Mouse (Mus musculus) adrenal gland, postnatal 4 days (tissue): ENCODE measurements around the gene H2-Eb2. TPM values are rescaled to one million over a fixed set of nuclear protein-coding genes. Genes with fewer than 3 reads are reported as not detected.
A peak's percentile ranks its signal among the peaks of the same experiment; 100 is the strongest.

ENCODE experiments used
- DNase-seq, 2 experiments: peaks; one replicate each; pipeline ENCODE4 v3.0.0; 2021 to 2022; ENCODE audit warnings: low spot score in 2 of 2, mixed read lengths in 2 of 2
- long read RNA-seq, 2 experiments: library from polyadenylated mRNA; stranded (forward); transcript quantifications; one replicate each; pipeline ENCODE4 v2.0.0; 2021
- total RNA-seq, 2 experiments: library from RNA; stranded (reverse); gene quantifications; 2 replicates each; pipeline ENCODE4 v1.2.3; 2021

Gene H2-Eb2
- total RNA-seq = not detected
- long read RNA-seq, experiment 1 = 0 reads
- long read RNA-seq, experiment 2 = 0 reads

GRCm38 (mm10) chr17:34325436-34325835, at the start of gene H2-Eb2:
Gene H2-Eb2, plus strand, starts transcription at chr17:34325665.
- DNase-seq = no peak

- DNase-seq = no peak
Observed at GRCm38 (mm10) chr17:34280499-34281038, 44.9 kb upstream of the H2-Eb2 start.

DNA sequence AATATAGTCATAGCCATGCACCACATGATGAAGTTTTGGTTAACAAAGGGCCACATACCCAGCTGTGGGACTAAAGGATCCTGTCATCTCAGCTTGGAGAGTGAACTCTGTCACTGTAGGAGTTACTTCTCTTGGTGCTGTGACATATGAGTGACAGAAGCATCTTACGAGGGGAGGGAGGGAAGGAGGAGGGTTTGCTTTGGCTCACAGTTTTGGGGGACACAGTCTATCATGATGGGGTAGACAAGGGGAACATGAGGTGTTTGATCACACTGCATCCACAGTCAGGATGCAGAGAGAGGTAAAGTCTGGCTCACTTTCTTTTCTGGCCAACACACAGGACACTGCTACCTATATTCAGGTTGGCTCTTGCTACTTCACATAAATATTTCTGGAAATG, 43.6 kb upstream of the H2-Eb2 start:
- DNase-seq = no peak

DNA sequence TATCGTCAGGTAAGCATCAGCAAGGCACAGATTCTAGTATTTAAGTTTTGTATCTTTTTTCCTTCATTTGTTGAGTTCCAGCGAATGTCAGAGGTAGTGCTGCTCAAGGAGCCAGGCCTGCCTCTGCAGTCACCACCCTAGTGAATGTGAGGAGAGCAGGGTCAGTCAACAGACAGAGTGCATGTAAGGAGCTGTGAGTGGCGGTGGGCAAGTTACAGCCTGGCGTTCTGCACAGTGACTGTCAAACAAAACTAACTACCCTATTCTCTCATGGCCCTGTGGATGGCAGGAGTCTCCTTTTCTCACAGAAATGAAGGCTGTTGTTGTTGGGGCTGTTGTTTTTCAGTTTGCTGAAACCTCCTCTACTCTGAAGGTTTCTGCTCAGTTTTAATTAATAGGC, 40.1 kb upstream of the H2-Eb2 start:
- no peak for DNase-seq

DNA sequence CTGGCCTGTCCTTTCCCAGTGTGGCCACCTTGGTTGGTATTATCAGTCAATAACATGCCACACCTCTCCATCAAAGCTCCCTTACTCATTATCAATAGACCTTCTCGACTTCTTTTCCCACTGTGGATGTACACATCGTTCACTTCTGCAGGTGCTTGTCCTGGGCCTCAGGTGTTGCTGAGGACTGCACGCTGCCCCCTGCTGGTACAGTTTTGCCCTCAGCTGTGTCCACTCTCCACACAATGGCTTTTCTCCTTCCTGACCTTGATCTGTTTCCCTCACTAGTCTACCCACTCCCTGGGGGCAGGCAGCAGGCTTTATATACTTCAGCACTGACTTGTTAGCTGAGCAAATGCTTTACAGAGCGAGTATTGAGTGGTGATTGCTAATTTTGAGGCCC, 39.6 kb upstream of the H2-Eb2 start:
- DNase-seq = no peak

GRCm38 (mm10) chr17:34286501-34286900, 39.0 kb upstream of the H2-Eb2 start:
- DNase-seq = no peak

- no peak for DNase-seq
Observed at GRCm38 (mm10) chr17:34286999-34287398, 38.5 kb upstream of the H2-Eb2 start.

DNA sequence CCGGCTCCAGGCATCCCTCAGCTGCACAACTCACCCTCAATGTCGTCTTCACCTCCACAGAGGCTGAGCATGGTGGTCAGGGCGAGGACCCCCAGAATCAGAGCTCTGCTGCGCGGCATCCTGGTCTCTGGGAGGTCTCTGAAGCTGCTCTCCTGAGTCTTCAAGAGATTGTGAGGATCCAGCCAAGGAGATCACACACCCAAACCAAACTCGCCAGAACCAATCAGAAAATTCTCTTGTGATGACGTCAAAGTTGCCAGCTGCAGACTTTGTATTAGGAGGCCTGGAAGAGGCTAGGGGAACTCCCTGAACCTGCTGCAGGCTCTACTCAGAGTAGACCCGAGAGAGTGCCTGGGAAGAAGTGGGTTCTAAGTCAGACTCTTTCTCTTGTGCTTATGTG, 37.8 kb upstream of the H2-Eb2 start, which contains the start of gene H2-Aa:
Gene H2-Aa (minus strand): TSS at position 176 of the 400 bp plus-strand sequence.
- DNase-seq = peak; percentile 30 to 58

GRCm38 (mm10) chr17:34288131-34288530, 37.3 kb upstream of the H2-Eb2 start:
- no peak for DNase-seq

DNA sequence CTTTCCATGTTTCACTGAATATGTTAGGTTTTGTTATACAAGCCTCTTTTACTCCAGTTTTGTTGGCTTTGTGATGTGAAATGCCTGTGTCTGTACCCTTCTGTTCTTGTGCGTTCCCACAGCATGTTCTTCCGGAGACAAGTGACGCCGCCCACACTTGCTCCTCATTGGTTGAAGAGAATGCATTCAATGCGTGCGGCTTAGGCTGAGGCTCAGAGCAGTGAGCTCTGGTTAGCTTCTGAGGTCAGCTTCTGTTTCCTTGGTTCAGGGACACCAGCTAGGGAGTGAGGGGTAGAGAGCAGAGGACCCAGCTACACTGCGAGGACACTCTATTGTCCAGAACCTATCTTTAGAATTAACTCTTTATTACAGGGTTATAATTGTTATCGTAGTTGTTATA, 33.9 kb upstream of the H2-Eb2 start:
- peak; percentile 40 to 49 for DNase-seq

DNA sequence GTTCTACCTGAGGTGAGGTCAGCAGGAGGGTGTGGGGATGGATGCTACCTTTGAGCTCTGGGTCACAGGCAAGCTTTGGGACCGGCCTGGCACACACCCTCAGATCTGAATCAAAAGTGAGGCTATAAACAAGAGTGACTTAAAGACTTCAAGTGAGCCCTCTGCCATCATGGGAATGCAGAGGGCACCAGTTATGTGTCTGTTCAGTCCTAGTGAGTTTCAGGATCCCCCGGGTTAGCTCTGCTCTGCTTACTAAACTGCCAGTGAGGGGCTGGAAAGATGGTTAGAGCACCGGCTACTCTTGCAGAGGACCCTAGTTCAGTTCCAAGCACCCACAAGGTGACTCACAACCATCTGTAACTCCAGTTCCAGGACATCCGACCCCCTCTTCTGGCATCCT, 32.9 kb upstream of the H2-Eb2 start:
- DNase-seq = no peak

DNA sequence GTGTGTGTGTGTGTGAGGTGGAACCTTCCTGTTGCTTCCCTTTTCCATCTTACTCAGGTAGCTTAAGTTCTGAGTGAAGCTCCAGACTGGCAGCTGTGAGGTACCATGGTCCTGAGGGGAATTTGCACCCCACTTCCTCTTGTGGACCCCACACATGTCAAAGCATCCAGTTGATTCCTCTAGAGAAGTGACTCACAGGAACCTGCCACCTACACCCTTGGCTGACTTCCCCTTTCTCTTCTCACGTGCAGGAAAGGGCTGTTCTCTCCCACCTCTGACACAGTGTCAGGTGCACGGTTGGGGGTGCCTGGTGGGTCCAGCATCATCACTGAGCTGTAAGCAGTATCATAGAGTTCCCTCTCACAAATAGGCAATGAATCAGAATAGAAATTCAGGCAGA, 31.9 kb upstream of the H2-Eb2 start:
- no peak for DNase-seq

DNA sequence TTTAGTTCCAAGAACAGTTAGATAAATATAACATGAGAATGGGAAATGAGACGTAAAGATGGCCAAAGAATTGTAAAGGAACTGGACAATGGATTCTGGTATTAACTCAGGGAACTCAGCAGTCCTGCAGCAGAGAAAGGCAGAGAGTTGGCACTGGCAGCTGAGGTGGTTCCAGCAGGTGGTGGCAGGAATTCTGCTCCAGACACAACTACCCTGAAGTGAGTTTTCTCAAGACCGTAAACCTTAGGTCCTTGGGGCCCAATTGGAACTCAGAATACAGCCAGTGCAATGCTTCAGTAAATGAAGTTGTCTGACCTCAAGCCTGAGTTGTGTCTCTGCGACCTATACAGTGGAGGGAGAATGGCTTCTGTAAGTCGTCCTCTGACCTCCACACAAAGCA, 31.2 kb upstream of the H2-Eb2 start:
- no peak for DNase-seq

GRCm38 (mm10) chr17:34295307-34295706, 30.2 kb upstream of the H2-Eb2 start:
- no peak for DNase-seq

- DNase-seq = no peak
Observed at GRCm38 (mm10) chr17:34295891-34296794, 29.3 kb upstream of the H2-Eb2 start.

DNA sequence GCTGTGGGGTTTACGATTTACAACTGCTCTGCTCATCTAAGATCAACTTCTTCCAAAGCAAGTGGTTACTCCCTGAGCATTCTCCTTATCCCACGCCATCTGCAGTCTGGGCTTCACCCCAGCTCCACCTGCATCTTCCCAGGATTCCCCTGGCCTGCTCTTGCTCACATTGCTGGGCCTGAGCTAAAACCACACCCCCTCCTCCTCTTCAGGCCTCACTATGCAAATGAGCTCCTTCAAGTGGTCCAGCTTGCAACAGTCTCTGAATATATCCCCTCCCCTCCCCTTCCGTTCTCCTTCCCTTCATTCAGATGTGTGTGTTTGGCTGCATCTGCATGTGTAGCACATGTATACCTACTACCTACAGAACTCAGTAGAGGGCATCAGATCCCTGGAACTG, 26.1 kb upstream of the H2-Eb2 start:
- DNase-seq = no peak

DNA sequence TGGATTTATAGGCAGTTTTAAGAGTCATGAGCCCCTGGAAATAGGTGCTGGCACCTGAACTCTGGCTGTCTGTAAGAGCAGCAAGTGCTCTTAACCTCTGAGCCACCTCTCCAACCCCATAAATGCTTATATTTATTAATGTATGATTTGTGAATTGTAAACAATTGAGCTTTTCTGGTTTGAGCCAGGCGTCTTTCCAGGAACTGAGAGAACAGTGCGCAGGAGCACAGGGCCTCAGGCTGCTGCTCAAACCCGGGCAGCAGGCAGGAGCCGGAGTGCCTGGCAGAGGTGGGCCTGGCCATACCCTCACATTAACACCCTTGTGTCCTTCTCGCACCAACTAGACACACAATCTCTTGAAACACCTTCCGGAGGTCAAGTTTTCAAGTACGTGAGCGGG, 25.4 kb upstream of the H2-Eb2 start:
- no peak for DNase-seq

DNA sequence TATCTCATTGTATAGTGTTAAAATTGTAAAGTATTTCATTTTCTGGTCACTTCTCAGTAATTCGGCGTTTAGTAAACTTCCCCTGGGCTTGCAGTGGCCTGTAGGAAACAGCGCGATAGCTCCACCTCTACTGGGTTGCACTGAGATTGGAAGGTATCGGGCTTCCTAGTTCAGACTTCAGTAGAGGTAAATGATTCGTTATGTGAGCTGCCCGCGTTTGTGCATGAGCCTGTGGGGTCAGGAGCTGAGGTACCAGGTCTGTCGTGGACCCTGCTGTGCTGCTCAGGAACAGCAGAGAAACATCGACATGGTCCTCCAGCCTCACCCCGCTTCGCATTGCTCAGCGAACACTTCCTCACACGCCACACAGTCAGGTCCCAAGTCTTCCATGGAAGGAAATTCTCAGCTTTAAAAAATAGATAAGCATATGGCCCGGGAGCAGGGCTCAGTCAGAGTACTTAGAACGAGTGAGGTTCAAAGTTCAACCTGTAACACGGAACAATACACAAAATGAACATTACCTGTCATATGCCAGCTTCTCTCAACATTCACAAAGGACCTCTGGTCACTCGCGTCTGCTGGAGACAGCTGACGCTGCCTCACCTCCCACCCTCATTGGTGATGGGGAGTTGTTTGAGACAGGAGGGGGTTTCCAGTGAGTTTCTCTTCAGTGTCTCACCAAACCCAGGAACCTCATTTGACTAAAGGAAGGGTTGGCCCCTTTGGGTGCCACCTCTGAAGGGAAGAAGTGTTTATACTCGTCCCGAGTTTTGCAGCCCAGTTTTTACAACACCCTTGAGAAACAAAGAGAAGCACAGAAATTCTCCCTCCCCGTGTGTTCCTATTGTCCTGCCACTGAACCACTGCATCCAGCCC, 24.5 kb upstream of the H2-Eb2 start:
- DNase-seq = no peak

- DNase-seq = no peak
Observed at GRCm38 (mm10) chr17:34301670-34302190, 23.7 kb upstream of the H2-Eb2 start.

- DNase-seq = no peak
Observed at GRCm38 (mm10) chr17:34303789-34304188, 21.7 kb upstream of the H2-Eb2 start.

DNA sequence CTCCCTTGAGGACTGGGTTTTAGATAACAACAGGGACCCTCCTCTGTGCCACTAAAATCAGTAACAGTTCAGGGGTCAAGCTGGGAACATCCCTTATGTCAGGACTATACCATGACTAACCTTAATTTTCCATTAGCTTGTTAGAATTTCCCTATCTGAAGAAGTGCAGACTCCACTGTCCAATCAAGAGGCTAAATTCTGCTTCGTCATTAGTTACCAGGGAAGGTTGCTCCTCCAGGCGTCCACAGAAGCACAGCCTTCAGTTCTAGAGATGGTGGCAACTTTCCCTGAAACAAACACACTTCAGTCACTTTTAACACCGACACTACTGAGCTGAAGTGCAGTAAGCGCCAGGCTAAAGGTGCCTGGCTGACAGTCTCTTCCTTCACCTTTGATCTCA, 20.7 kb upstream of the H2-Eb2 start:
- DNase-seq = peak in 1 of 2 experiments; percentile 27
